Mouse (Mus musculus): ENCODE results near the gene Pet2. TPM values are rescaled to one million over a fixed set of nuclear protein-coding genes. Genes with fewer than 3 reads are reported as not detected.

Pet2 gene
- polyA plus RNA-seq (2015; fragmentation: Nextera tagmentation; extraction: Ambion mirVana): not detected in 2 replicates

GRCm38 (mm10) chrX:89409589-89409988 lies at the start of gene Pet2:
Pet2 (minus strand) TSS chrX:89409689.
- no peaks in the 10 kb centered on the region for H3K27me3 ChIP-seq (ENCODE audit: insufficient read depth, low read length)
- 89% methylated on average over 9 of the region's 9 CpGs for WGBS
- no peak within 1 kb of the TSS for H3K4me2 ChIP-seq (ENCODE audit: low read length)
- H3K27ac ChIP-seq: no peak within 1 kb of the TSS
- no peaks in the 10 kb centered on the region for H3K36me3 ChIP-seq (ENCODE audit: insufficient read depth, low read length)
- H3K9me3 ChIP-seq (replicated peaks; ENCODE audit: low read length): no peaks in the 10 kb centered on the region
- DNase-seq (ENCODE audit: low spot score) (no peak), ATAC-seq (replicated peaks; ENCODE audit: low FRiP score, low read depth) (no peak)
- no peak within 1 kb of the TSS for H3K9ac ChIP-seq (ENCODE audit: low read depth, low read length)
- no peak within 1 kb of the TSS for H3K4me3 ChIP-seq (replicated peaks; ENCODE audit: low read depth, low read length)
- no peak for TF ChIP-seq CTCF (IDR thresholded peaks at IDR 0.05; ENCODE audit: low read depth)
- no peaks in the 10 kb centered on the region for H3K4me1 ChIP-seq (replicated peaks; ENCODE audit: insufficient read depth, low read length)

All from kidney, postnatal 0 days (tissue).